Mouse (Mus musculus) frontal cortex, postnatal 36 days (tissue): ENCODE measurements around the gene Tmtc1.
A peak's percentile ranks its signal among the peaks of the same experiment; 100 is the strongest.

ENCODE experiments used
- DNase-seq, 2 experiments: peaks; one replicate each; pipeline ENCODE4 v3.0.0; 2022; ENCODE audit warnings: low spot score in 2 of 2

The Tmtc1 gene

DNA sequence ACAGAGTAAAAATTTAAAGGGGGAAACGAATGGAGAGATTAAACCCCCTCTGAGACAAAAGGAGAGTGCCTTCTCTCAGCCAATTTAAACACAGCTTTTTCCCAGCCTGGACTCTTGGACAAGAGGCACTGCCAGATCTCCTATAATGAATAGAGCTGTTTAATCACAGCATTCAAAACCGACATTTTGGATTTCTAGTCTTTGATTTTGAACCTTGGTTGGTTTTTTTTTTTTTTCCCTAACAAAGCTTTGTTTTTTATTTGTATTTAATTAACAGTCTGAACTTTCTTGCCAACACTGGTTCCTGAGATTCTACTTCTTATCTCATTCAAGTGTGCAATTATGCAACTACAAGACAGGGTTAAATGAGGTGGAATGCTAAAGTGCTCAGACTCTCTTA, 133.2 kb downstream of the Tmtc1 start:
- no peak for DNase-seq

- DNase-seq, result no peak
Observed at GRCm38 (mm10) chr6:148305821-148306220, 138.4 kb downstream of the Tmtc1 start.

- DNase-seq, result no peak
Observed at GRCm38 (mm10) chr6:148305191-148305590, 139.0 kb downstream of the Tmtc1 start.

DNA sequence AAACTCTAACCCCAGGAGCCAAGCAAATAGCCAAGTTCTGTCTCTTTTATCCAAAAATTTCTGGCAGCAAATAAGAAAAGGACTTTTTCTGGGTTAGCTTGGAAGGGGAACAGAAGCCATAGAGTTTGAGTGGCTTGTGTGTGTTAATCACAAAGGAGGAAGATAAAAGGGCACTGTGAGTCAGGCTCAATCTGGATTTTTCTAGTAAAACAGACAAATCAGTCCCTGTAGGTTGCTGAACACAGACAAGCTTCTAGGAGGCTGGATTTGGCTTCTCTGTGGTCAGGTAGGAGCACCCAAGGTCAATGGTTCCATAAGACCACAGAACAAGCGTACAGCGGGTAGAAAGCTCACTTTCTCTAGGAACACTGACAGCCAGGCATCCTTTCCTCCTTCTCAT, 141.9 kb downstream of the Tmtc1 start:
- no peak for DNase-seq

DNA sequence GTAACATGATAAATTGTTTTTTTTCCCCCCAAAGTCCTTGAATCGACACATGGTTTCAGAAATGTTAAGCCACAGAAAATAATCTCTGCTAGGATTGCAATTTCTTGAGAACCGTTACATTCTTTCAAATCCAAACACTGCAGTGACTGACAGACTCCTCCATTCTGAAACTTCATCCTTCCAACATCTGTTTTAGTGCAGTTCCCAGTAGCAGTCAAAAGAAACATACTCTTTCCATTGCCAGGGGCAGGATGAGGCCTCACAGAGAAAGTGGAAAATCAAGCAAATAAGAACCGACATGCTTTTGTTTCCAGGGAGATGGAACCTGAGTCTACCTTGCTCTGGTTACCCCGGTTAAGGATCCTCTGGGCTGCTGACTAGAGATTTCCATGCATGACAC, 147.1 kb downstream of the Tmtc1 start:
- no peak for DNase-seq

DNA sequence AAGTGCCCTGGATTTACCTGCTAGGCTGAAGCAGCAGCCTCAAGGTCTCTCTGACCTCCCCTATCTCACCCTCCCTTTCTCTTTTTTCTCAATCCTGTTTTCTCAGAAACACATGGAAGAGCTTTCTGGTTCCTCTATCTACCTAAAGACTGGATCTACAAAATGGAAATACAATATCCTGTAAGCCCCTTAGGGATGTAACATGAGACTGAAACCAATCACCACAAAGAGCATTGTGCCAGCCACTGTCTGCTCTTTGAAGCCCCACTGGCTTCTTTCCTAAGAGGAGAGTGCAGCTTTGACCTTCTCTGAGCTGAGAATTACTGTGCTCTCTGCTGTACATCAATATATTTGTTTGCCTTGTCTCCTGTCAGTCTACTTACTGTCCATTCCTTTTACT, 147.8 kb downstream of the Tmtc1 start:
- no peak for DNase-seq

GRCm38 (mm10) chr6:148294506-148294905, 149.7 kb downstream of the Tmtc1 start:
- no peak for DNase-seq

- DNase-seq, result no peak
Observed at GRCm38 (mm10) chr6:148290865-148291264, 153.3 kb downstream of the Tmtc1 start.

DNA sequence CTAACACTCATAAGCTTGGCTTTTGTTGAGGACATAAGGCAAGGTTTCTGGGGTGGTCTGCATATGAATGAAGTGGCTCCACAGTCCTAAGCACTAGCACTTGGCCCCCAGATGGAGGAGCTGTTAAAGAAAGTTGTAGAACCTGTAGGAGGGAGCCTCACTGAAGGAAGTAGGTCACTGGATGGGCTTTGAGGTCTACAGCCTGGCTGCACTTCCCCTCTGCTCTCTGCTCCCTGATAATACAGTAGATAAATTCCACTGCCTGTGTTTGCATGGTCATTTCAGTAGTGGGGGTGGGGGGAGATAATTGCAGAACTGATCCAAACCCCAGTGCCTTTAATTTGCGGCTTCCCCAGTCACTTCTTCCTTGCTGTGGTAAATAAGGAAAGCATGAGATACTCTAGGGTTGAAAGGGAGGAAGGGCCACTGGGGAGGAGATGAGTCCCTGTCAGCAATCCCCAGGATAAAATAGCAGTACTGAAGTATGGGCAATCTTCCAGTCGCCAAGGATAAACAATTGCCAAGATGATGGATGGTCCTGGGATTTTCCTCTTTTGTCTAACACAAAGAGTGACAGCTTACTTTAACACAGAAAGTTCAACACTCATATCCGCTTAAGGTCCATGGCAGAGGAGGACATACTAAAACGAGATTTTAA, 160.8 kb downstream of the Tmtc1 start:
- DNase-seq, result no peak

DNA sequence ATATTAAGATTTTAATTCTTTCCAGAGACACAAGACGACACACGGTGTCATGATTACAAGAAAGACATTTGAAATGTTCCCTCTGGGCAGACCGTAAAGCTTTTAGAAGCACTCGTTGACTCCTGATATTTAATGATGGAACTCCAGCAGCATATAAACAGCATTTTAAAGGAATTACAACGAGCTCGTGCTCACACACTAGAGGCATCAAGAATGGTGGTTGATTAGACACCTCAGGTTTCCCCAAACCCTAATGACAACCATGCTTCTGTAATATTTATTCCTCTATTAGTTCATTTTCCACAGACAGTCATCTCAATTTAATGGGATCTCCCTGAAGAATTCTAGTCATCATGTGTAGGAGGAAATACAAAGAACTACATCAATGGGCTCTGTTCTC, 164.9 kb downstream of the Tmtc1 start:
- no peak for DNase-seq

DNA sequence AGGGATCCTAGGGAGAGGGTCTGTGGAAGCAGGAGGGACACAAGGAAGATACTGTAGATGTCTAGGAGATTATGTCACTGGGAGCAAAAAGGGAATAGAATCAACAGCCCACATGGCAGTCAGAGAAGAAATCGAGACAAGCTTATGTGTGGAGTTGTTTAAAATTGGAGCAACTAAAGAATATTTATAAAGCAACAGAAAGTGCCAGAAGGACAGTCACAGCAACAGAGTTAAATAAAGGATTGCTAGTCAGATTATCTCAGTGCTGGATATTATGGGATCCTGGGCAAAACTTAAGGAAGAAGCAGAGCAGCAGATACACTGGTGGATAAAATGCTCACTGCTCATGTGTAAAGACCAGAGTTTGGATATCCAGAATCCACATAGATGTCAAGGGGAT, 167.8 kb downstream of the Tmtc1 start:
- DNase-seq, result no peak

- DNase-seq, result no peak
Observed at GRCm38 (mm10) chr6:148275046-148275445, 169.1 kb downstream of the Tmtc1 start.

GRCm38 (mm10) chr6:148260729-148261101, 183.5 kb downstream of the Tmtc1 start:
- no peak for DNase-seq

- peak in 1 of 2 experiments; percentile 50 for DNase-seq
Observed at GRCm38 (mm10) chr6:148259979-148260728, 184.0 kb downstream of the Tmtc1 start.

- no peak for DNase-seq
Observed at GRCm38 (mm10) chr6:148259074-148259473, 185.1 kb downstream of the Tmtc1 start.

DNA sequence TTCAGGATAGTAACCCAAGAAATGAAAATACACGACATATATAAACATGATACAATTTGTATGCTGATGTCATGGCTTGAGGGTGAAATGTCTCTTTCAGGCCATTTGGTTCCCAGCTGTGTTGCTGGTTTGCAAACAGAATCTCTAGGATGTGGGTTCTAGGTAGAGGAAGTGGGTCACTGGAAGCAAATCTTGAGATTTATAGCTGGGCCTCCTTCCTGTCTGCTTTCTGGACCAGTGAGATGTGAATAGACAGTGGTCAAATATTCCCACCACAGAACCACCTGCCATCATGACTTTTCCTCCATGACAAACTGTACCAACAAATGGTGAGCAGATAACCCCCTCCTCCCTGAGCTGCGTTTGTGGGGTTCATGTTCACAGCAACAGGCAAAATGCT, 186.4 kb downstream of the Tmtc1 start:
- DNase-seq, result no peak

- DNase-seq, result peak in 1 of 2 experiments; percentile 58
Observed at GRCm38 (mm10) chr6:148256109-148256508, 188.1 kb downstream of the Tmtc1 start.

GRCm38 (mm10) chr6:148255395-148256053, 188.7 kb downstream of the Tmtc1 start:
- no peak for DNase-seq

DNA sequence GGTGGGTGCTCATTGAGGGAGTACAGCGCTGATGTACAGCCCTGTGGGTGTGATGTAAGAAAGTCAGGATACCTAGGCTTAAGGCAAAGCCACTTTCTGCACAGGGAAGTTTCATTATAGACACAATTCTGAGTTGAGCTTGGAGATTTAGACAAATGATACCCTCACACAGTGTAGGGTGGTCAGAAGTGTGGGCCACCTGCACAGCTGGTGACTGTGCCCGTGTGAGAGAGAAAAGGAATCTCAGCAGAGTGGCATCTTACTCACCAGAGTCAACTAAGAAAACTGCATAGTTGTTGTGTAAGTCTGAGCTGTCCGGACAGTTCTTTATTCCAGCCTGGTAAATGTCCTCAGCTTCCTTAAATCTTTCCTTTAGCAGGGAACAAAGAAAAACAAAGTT, 195.0 kb downstream of the Tmtc1 start:
- no peak for DNase-seq

GRCm38 (mm10) chr6:148248625-148249024, 195.6 kb downstream of the Tmtc1 start:
- peak in 1 of 2 experiments; percentile 67 for DNase-seq

DNA sequence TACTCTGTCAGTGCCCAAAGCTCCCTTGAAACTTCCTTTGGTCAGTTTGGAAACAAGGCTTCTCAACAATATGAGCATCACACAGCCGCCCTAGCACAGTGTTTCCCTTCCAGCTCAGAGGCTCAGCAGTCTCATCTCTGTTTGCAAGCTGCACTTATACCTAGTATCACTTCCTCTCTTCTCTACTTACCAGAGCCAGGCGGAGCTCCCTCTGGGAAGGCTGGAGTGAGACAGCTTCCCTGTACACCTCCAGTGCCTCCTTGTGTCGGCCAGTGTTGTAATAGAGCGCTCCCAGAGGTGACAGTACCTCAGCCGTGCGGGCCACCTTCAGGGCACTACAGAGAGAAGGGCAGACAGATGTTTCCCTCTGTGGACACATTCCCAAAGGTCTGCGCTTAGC, 197.6 kb downstream of the Tmtc1 start:
- DNase-seq, result no peak

DNA sequence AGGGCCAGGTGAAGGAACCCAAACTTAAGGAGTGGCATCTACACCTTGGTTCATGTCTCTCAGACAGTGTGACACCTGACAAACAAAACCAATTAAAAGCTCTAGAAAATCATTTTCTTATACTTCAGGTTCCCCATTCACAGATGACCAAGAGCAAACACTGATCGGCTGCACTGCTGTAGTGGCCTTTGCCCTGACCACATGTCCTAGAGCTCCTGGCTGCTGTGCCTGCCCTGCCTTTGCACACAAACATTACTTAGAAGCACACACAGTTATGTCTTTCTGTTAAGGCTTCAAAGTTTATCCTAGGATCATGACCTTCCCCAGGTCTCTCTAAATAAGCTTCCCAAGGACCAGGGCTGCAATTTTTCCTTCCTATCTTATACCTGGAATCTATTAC, 199.4 kb downstream of the Tmtc1 start:
- DNase-seq, result no peak

DNA sequence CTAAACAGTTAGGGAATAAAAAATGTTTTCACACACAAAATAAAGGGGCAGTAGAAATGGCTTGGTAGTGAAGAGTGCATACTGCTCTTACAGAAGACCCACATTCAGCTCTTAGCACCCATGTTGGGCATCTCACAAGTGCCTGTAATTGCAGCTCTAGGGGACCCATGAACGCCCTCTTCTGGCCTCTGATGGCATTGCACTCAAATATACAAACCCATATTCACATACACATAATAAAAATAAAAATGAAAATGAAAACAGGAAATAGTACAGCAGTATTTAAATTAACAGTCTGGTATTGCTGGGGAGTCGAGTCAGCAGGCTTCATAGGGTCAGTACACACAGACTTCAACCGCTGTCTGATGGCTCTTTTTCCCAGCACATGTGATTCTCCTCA, 201.9 kb downstream of the Tmtc1 start:
- DNase-seq, result no peak
